Mouse (Mus musculus): Measurements from ENCODE around the gene Ecm1. TPM values are rescaled to one million over a fixed set of nuclear protein-coding genes. Genes with fewer than 3 reads are reported as not detected.

Gene Ecm1
- total RNA-seq, 2 experiments from 2014 or later, result 10.4 TPM; not detected in 1

GRCm38 (mm10) chr3:95730431-95730830, 8.9 kb downstream of the Ecm1 start:
- no peak for ATAC-seq (replicated peaks; ENCODE audit: poor library complexity, severe bottlenecking)

- ATAC-seq (replicated peaks; ENCODE audit: poor library complexity, severe bottlenecking), result no peak
Measured at GRCm38 (mm10) chr3:95728906-95729305, 10.5 kb downstream of the Ecm1 start.

- ATAC-seq (replicated peaks; ENCODE audit: poor library complexity, severe bottlenecking), result no peak
Measured at GRCm38 (mm10) chr3:95726696-95727358, 12.5 kb downstream of the Ecm1 start.

GRCm38 (mm10) chr3:95725863-95726262, 13.5 kb downstream of the Ecm1 start:
- no peak for ATAC-seq (replicated peaks; ENCODE audit: poor library complexity, severe bottlenecking)

- ATAC-seq (replicated peaks; ENCODE audit: poor library complexity, severe bottlenecking), result no peak
Measured at GRCm38 (mm10) chr3:95722386-95722785, 17.0 kb downstream of the Ecm1 start.

GRCm38 (mm10) chr3:95718153-95718552, 21.2 kb downstream of the Ecm1 start:
- ATAC-seq (replicated peaks; ENCODE audit: poor library complexity, severe bottlenecking), result no peak

GRCm38 (mm10) chr3:95716075-95716474, 23.3 kb downstream of the Ecm1 start:
- ATAC-seq (replicated peaks; ENCODE audit: poor library complexity, severe bottlenecking), result no peak

- no peak for ATAC-seq (replicated peaks; ENCODE audit: poor library complexity, severe bottlenecking)
Measured at GRCm38 (mm10) chr3:95709967-95710366, 29.4 kb downstream of the Ecm1 start.

- ATAC-seq (replicated peaks; ENCODE audit: poor library complexity, severe bottlenecking), result no peak
Measured at GRCm38 (mm10) chr3:95709044-95709443, 30.3 kb downstream of the Ecm1 start.

- peak; percentile 79 for ATAC-seq (replicated peaks; ENCODE audit: poor library complexity, severe bottlenecking)
Measured at GRCm38 (mm10) chr3:95707497-95707896, 31.9 kb downstream of the Ecm1 start.

- ATAC-seq (replicated peaks; ENCODE audit: poor library complexity, severe bottlenecking), result peak; percentile 87
Measured at GRCm38 (mm10) chr3:95706273-95706672, 33.1 kb downstream of the Ecm1 start.

- ATAC-seq (replicated peaks; ENCODE audit: poor library complexity, severe bottlenecking), result no peak
Measured at GRCm38 (mm10) chr3:95704612-95705011, 34.8 kb downstream of the Ecm1 start.

GRCm38 (mm10) chr3:95703276-95703675, 36.1 kb downstream of the Ecm1 start:
- no peak for ATAC-seq (replicated peaks; ENCODE audit: poor library complexity, severe bottlenecking)

GRCm38 (mm10) chr3:95701877-95702540, 37.4 kb downstream of the Ecm1 start:
- peak; percentile 72 for ATAC-seq (replicated peaks; ENCODE audit: poor library complexity, severe bottlenecking)

- ATAC-seq (replicated peaks; ENCODE audit: poor library complexity, severe bottlenecking), result no peak
Measured at GRCm38 (mm10) chr3:95701085-95701484, 38.3 kb downstream of the Ecm1 start.

GRCm38 (mm10) chr3:95700233-95700681, 39.1 kb downstream of the Ecm1 start:
- ATAC-seq (replicated peaks; ENCODE audit: poor library complexity, severe bottlenecking), result no peak

GRCm38 (mm10) chr3:95698286-95698685, 41.1 kb downstream of the Ecm1 start:
- ATAC-seq (replicated peaks; ENCODE audit: poor library complexity, severe bottlenecking), result no peak

- ATAC-seq (replicated peaks; ENCODE audit: poor library complexity, severe bottlenecking), result no peak
Measured at GRCm38 (mm10) chr3:95696360-95696759, 43.0 kb downstream of the Ecm1 start.

- ATAC-seq (replicated peaks; ENCODE audit: poor library complexity, severe bottlenecking), result no peak
Measured at GRCm38 (mm10) chr3:95695796-95696195, 43.6 kb downstream of the Ecm1 start.

GRCm38 (mm10) chr3:95694808-95695703, 44.3 kb downstream of the Ecm1 start:
- ATAC-seq (replicated peaks; ENCODE audit: poor library complexity, severe bottlenecking), result no peak
